Mouse (Mus musculus): ENCODE results near the gene Lax1.

DNA sequence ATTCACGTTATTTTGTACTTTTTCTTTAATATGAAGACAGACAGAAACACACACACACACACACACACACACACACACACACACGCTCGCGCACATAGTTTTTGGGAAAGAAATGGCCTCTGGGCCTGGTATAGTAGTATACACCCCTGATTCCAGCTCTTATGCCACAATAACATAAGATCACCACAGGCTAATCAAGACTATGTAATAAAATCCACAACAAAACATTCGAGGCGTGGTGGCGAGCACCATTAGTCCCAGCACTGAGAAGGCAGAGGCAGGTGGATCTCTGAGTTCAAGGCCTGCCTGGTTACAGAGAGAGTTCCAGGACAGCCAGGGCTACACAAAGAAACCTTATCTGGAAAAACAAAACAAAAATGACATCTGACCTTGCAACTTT, 27.0 kb downstream of the Lax1 start:
- TF ChIP-seq CTCF (conservative IDR thresholded peaks at IDR 0.05 in 1 of 2, IDR thresholded peaks at IDR 0.05 in 1 of 2; ENCODE audit: low read depth in 2 of 2, low read length in 2 of 2) (no peak), BHLHE40 (IDR thresholded peaks at IDR 0.05; ENCODE audit: low read depth, low read length) (no peak), POLR2A (IDR thresholded peaks at IDR 0.05; ENCODE audit: low read depth, low read length) (no peak), ELF1 (IDR thresholded peaks at IDR 0.05; ENCODE audit: low read depth, low read length) (no peak), MAZ (IDR thresholded peaks at IDR 0.05; ENCODE audit: low read depth, low read length) (no peak), RCOR1 (conservative IDR thresholded peaks at IDR 0.05; ENCODE audit: low read depth, low read length) (no peak), ZNF384 (IDR thresholded peaks at IDR 0.05; ENCODE audit: low read depth, low read length) (no peak)

Data from CH12.LX (cell line).